Mouse (Mus musculus) 3134 (cell line): Measurements from ENCODE around the gene Dbnl.

Experiments used
- DNase-seq: peaks from one replicate; pipeline ENCODE4 v3.0.0-alpha.2; 2011; ENCODE audit warnings: low spot score; ENCODE audit not compliant: insufficient read length; ENCODE audit errors: extremely low read depth

The Dbnl gene

GRCm38 (mm10) chr11:5788056-5789014, at the start of gene Dbnl:
Dbnl (plus strand) TSS chr11:5788488.
- DNase-seq: peak; percentile 97

DNA sequence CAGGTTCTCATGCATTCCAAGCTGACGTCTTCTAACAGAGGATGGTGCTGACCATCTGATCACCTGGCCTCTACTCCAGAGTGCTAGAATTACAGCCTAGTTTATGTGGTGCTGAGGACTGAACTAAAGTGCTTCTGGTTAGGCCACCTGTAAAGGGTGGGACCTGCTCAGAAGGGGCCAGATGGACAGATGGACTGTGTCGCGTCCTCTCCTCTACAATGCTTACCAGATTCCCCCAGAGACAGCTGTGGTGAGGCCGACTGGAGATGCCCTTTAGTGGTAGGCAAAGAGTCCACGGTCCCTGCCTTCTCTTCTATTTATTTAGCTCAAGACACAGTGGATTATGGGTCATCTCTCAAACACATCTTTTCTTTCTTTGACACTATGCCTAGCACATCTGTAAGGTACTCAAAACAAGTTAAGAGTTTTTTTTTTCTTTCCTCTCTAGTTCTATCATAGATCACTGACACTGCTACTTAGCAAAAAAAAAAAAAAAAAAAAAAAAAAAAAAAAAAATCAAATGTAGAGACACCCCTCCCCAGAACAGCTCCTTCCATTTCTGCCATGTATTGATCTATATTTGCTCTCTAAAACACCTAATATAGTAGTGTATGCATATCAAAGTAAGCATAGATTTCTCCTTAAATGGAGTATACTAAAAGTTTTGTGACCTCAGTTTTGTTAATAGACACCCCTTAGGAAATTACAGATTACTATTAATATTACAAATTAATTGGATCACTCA, 49.2 kb upstream of the Dbnl start:
- DNase-seq: no peak

GRCm38 (mm10) chr11:5739846-5740245, 48.4 kb upstream of the Dbnl start:
- no peak for DNase-seq

DNA sequence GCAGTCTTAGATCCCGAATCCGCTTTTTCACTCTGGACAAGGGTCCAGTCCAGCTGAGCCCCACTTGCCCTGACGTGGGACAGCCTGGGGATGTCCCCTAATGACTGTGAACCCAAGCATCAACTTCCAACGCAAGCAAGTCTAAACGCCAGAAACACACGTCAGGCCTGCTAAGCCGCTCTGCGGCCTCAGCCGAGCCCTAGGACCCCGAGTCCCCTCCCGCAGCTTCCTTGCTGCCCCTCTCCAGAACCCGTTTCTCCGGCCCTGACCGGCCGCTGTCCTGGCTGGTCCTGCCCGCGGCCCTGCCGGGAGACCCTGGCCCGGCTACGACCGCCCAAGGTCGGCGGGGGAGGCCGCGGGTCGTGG, 47.7 kb upstream of the Dbnl start:
- peak; percentile 70 for DNase-seq

DNA sequence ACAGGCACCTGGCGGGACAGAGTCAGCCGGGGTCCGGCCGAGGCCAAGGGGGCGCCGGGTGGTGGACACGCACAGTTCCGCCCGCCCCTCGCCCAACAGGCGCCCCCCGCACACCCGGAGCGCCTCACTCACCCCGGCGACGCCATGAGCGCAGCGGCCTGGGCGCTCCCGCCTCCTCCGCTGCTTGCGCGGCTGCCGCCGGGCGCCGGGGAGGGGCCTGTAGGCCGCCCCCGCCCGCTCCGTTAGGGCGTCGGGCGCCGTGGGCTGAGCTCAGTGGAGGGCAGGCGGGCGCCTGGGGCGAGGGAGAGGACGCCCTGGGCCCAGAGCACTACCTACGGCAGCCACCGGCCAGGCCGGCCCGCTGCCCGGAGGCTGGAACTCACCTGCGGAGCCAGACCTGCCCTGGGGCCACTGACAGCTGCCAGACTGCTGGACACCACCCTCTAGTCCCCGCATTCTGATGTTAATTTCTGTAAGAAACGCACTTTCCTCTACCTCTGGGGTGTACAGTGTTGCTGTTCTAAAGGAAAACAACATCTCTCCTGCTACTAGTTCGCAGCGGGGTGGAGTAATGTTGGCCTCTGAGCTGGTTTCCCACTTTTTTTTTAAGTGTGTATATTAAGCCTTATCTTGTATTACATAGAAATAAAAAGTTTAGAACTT, 47.2 kb upstream of the Dbnl start:
- DNase-seq: peak; percentile 87

DNA sequence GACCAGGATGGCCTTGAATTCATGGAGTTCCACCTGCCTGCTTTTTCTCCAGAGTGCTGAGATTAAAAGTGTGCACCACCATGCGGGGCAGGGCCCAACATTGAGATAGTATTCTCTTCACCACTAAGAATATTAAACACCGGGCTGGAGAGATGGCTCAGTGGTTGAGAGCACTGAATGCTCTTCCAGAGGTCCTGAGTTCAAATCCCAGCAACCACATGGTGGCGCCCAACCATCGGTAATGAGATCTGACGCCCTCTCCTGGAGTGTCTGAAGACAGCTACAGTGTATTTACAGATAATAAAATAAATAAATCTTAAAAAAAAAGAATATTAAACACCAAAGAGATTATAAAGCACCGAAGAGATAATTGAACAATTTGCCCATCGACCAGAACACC, 46.2 kb upstream of the Dbnl start:
- DNase-seq: peak; percentile 37

- DNase-seq: no peak
Measured at GRCm38 (mm10) chr11:5744951-5745350, 43.3 kb upstream of the Dbnl start.

DNA sequence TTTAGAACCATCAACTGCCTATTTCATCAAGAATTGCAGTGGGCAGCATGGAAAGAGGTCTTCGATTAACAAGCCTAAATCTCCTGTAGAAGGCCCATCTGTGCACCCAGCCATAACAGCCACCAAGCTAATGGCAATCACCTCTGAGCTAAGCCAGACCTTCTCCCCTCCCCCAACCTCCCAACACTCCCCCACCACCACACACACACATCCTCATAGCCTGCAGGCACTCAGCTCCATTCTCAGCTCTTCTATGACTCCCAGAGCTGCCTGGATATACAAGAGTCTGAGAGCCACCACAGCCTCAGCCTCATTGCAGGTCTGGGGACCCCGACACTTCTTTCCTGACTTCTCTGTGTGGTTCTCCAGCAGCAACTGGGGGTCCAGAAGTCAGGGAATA, 34.5 kb upstream of the Dbnl start:
- DNase-seq: no peak

GRCm38 (mm10) chr11:5761820-5762632, 26.3 kb upstream of the Dbnl start, which contains the start of gene Urgcp:
Urgcp (minus strand) TSS chr11:5762376.
- DNase-seq: peak; percentile 99

DNA sequence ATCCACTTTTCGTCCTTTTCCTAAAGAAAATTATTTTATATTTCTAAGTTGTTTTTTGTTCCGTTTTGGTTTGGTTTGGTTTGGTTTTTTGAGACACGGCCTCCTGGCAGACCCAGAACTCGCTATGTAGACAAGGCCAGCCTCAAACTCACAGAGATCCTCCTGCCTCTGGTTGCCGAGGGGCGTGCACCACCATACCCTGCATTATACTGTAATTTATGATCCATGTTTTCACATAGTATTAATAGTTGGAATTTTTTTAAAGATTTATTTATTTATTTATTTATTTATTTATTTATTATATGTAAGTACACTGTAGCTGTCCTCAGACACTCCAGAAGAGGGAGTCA, 25.7 kb upstream of the Dbnl start:
- DNase-seq: no peak

DNA sequence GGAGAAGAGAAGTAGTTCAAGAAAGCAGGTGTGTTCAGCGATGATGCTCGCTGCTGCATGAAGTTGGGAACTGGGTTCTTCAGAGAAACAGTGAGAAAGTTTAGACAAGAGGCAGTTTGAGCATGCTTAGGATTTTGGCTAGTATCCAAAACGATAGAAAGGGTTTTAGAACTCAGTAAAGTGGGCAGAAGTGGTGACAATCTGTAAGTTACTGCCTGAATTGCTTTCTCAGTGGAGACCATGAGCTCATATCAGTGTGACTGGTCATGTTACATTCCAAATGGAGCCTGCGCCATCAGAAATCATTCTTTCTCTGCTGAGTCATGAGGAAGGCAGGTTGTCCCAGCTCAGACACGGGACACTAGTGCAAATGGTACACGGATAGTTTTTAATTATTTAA, 22.3 kb upstream of the Dbnl start:
- DNase-seq: no peak

- no peak for DNase-seq
Measured at GRCm38 (mm10) chr11:5778481-5778880, 9.8 kb upstream of the Dbnl start.

- no peak for DNase-seq
Measured at GRCm38 (mm10) chr11:5780035-5780499, 8.2 kb upstream of the Dbnl start.

DNA sequence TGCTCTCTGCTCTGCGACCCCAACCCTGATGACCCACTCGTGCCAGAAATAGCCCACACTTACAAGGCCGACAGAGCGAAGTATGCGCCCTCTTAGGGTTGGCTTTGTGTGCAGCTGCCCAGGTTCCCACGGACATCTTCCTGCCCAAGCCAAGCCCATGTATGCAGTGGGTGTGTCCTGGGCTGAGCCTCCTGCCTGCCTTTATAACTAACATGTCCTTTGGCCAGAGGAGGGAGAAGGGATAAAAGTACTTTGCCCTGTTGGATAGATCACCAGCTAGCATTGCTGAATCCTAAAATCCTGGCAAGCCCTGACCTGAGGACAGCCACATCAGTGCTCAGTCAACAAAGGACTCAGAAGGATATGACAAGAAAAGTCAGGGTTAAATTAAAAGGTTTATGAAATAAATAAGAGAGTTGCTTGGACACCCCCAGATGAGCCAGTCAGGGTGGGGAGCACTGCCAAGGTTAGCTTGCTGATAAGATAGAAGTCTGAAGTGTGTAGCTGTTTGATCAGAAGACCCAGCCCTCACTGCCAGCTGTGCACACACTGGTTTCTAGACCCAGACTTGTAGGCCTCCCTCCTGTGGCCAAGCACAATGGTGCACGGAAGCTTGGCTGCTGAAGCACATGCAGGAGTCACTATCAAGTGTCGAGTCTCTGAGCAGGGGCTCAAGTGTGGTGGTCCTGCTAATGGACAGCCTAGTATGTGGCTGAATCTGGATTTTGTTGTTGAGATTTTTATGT, 5.9 kb upstream of the Dbnl start:
- no peak for DNase-seq

- DNase-seq: no peak
Measured at GRCm38 (mm10) chr11:5785732-5786131, 2.6 kb upstream of the Dbnl start.

GRCm38 (mm10) chr11:5787671-5788055, 625 bp upstream of the Dbnl start:
- DNase-seq: no peak

GRCm38 (mm10) chr11:5789071-5789753, 924 bp downstream of the Dbnl start:
- no peak for DNase-seq

DNA sequence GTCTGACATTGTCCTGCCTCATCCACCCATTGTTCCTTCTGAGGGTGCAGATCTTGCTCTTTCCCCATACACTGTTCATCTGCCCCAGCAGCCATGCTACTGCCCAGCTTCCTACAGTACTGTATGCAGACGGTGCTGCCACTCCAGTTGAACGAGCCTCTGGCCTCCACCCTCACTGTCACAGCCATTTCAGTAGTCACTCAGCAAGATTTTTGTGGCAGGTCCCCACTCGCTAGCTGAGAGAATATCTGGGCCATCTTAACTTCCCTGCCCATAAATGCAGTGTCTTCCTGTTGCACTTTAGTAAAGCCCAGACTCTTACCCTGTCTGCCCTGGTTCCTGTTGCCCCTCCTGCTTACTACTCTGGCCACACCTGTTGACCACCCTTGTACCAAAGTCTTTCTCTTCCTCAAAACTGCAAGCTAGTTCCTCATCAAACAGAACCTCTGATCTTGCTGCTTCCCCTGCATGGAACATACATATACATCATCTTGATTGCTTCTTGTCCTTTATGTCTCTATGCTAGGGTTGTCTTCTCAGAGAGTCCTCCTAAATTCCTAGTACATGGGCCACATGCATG, 1.6 kb downstream of the Dbnl start:
- no peak for DNase-seq

DNA sequence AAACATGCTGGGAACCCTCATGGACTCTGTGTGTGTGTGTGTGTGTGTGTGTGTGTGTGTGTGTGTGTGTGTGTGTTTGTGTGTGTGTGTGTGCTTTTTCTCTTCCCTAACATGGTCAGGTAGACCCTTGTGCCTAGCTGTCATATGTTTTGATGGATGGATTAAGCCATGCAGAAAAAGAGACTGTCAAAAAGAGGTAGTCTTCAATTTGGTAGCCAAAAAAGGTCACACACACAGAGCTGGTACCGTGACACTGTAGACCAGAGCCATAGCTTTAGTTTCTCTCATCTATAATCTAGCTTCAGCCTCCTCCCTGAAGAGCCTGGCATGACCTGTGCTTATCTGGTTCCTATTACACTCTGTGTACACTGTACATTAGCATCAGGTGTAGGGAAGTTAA, 2.1 kb downstream of the Dbnl start:
- DNase-seq: no peak
